Mouse (Mus musculus) gastrocnemius, postnatal 36 days (tissue): ENCODE measurements around the gene Tssk1. TPM values are rescaled to one million over a fixed set of nuclear protein-coding genes. Genes with fewer than 3 reads are reported as not detected.

ENCODE experiments used
- DNase-seq, 2 experiments: peaks; one replicate each; pipeline ENCODE4 v3.0.0; 2022
- intact Hi-C: fragments of 180-260 bp; cut with DNase I; formaldehyde crosslinking; loops from one replicate; pipeline ENCODE4 v1.15.1; 2025
- long read RNA-seq, 2 experiments: library from polyadenylated mRNA; stranded (forward); transcript quantifications; one replicate each; pipeline ENCODE4 v2.0.0; 2021
- total RNA-seq, 2 experiments: library from RNA; stranded (reverse); gene quantifications; 2 replicates each; pipeline ENCODE4 v1.2.3; 2021

Tssk1 gene
- under 1 TPM in 1 of 2 experiments, not detected in 1; 0.08 TPM for total RNA-seq
- long read RNA-seq, experiment 1: 0 reads
- long read RNA-seq, experiment 2: 0 reads

GRCm38 (mm10) chr16:17893923-17894322 lies at the start of gene Tssk1:
Tssk1 (plus strand) TSS chr16:17894223.
- no peak for DNase-seq
- intact Hi-C loops: no loop called here

GRCm38 (mm10) chr16:17848431-17848830 lies 45.6 kb upstream of the Tssk1 start:
- no peak for DNase-seq
- intact Hi-C loops: loop anchor here (5.0 kb wide), 1 partner anchor 66 kb away; no protein-coding TSS in a partner anchor

GRCm38 (mm10) chr16:17848928-17849327 lies 45.1 kb upstream of the Tssk1 start:
- DNase-seq: no peak

GRCm38 (mm10) chr16:17849486-17849885 lies 44.5 kb upstream of the Tssk1 start:
- intact Hi-C loops: loop anchor here (5.0 kb wide), 1 partner anchor 67 kb away; no protein-coding TSS in a partner anchor
- no peak for DNase-seq

More at GRCm38 (mm10) chr16:17848928-17849327, 45.1 kb upstream of the Tssk1 start:
- intact Hi-C loops: loop anchor here (5.0 kb wide), 1 partner anchor 67 kb away; no protein-coding TSS in a partner anchor

- intact Hi-C loops: no loop called here
- no peak for DNase-seq
Observed at GRCm38 (mm10) chr16:17851331-17851730, 42.7 kb upstream of the Tssk1 start.

- intact Hi-C loops: no loop called here
- no peak for DNase-seq
Observed at GRCm38 (mm10) chr16:17851860-17852259, 42.2 kb upstream of the Tssk1 start.

GRCm38 (mm10) chr16:17853263-17853662 lies 40.8 kb upstream of the Tssk1 start:
- intact Hi-C loops: no loop called here
- DNase-seq: no peak

- DNase-seq: no peak
- intact Hi-C loops: no loop called here
Observed at GRCm38 (mm10) chr16:17857157-17857556, 36.9 kb upstream of the Tssk1 start.

GRCm38 (mm10) chr16:17858592-17858991 lies 35.4 kb upstream of the Tssk1 start:
- intact Hi-C loops: no loop called here
- no peak for DNase-seq

- DNase-seq: no peak
- intact Hi-C loops: no loop called here
Observed at GRCm38 (mm10) chr16:17865293-17865692, 28.7 kb upstream of the Tssk1 start.

GRCm38 (mm10) chr16:17865770-17866169 lies 28.3 kb upstream of the Tssk1 start:
- no peak for DNase-seq
- intact Hi-C loops: no loop called here

GRCm38 (mm10) chr16:17871248-17871647 lies 22.8 kb upstream of the Tssk1 start:
- DNase-seq: no peak
- intact Hi-C loops: no loop called here

GRCm38 (mm10) chr16:17872995-17873394 lies 21.0 kb upstream of the Tssk1 start:
- DNase-seq: no peak

GRCm38 (mm10) chr16:17875174-17875573 lies 18.8 kb upstream of the Tssk1 start:
- no peak for DNase-seq
- intact Hi-C loops: no loop called here

More at GRCm38 (mm10) chr16:17872995-17873394, 21.0 kb upstream of the Tssk1 start:
- intact Hi-C loops: no loop called here

- intact Hi-C loops: no loop called here
- no peak for DNase-seq
Observed at GRCm38 (mm10) chr16:17876096-17876495, 17.9 kb upstream of the Tssk1 start.

GRCm38 (mm10) chr16:17879571-17879970 lies 14.5 kb upstream of the Tssk1 start:
- no peak for DNase-seq
- intact Hi-C loops: no loop called here

GRCm38 (mm10) chr16:17882196-17882595 lies 11.8 kb upstream of the Tssk1 start:
- intact Hi-C loops: no loop called here
- DNase-seq: no peak

GRCm38 (mm10) chr16:17884116-17884515 lies 9.9 kb upstream of the Tssk1 start:
- intact Hi-C loops: no loop called here

GRCm38 (mm10) chr16:17889689-17890341 lies 4.2 kb upstream of the Tssk1 start:
- peak in 1 of 2 experiments; percentile 4 for DNase-seq
- intact Hi-C loops: no loop called here

More at GRCm38 (mm10) chr16:17884116-17884515, 9.9 kb upstream of the Tssk1 start:
- no peak for DNase-seq

GRCm38 (mm10) chr16:17890342-17890727 lies 3.7 kb upstream of the Tssk1 start:
- peak in 1 of 2 experiments; percentile 12 for DNase-seq
- intact Hi-C loops: no loop called here

- DNase-seq: peak; percentile 61 to 68
- intact Hi-C loops: no loop called here
Observed at GRCm38 (mm10) chr16:17890917-17891566, 3.0 kb upstream of the Tssk1 start.

GRCm38 (mm10) chr16:17891567-17891959 lies 2.5 kb upstream of the Tssk1 start, which contains the start of gene Gm20518:
Gm20518 (minus strand) TSS chr16:17891671.
- peak; percentile 99 for DNase-seq
- intact Hi-C loops: no loop called here
